Mouse (Mus musculus) kidney, adult 9 months (tissue): Measurements from ENCODE around the gene Gins2.
A peak's percentile ranks its signal among the peaks of the same experiment; 100 is the strongest.

Experiments
- DNase-seq: peaks from one replicate; pipeline ENCODE4 v3.0.0; 2022

Gene Gins2

DNA sequence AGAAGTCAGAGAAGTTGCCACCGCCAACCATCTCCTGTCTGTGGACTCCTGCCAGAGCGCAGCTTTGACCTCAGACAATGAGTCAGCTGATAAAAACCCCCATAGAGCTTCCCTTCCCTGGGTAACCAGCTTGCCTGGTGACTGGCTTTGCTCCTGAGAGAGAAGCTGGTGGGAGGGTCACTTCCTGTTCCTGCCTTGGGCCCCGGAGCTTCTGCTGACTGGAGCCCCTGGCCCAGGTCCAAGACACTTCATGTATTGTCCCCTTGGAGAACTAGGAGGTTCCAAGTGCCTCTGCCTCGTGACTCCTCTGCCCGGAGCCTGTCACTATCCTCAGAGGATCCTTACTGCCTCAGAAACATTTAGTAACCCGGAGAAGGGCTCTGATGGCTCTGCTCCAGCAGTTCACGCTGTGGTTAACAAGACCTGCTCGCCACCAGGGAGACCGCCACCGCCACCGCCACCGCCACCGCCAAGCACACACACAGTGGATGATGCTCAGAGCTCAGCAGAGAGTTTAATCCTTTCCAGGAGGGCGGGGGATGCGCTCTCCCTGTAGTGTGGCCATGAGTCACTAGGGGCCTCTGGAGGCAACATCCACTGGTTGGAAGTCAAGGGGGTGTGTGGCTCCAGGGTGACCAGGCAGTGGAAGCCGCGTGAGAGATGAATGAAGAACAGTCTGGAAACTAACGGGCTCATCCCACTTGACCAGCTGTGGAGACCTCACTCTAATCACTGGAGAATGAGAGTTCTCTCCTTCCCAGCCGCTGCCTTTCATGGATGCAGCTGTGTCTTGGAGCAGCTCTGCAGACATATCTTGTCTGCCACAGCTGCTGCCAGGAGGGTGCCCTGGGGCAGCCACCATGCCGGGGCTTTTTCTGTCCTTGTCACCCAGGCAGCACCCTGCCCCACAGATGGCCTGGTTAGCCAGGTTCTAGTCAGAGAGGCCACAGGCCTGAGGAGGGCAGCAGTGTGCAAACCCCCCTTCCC is 25.0 kb downstream of the Gins2 start:
- DNase-seq: peak; percentile 92

DNA sequence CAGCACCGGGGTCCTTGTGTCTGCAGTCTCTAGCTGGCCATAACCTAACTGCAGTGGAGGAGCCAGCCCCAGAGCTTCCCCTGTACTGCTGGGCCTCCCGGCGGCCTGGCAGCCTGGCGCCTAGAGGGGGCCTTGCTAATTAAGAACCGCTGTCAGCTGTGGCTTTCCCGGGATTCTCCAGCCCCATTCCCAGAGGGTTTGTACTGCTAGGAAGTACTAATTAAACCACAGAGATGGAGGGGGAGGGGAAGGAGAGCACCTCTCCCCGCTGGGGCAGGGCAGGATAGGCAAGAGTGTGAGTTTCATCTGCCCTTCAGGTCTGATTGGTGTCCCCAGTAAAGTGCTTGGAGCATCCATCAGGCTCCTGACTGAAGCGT is 25.8 kb downstream of the Gins2 start:
- DNase-seq: no peak

DNA sequence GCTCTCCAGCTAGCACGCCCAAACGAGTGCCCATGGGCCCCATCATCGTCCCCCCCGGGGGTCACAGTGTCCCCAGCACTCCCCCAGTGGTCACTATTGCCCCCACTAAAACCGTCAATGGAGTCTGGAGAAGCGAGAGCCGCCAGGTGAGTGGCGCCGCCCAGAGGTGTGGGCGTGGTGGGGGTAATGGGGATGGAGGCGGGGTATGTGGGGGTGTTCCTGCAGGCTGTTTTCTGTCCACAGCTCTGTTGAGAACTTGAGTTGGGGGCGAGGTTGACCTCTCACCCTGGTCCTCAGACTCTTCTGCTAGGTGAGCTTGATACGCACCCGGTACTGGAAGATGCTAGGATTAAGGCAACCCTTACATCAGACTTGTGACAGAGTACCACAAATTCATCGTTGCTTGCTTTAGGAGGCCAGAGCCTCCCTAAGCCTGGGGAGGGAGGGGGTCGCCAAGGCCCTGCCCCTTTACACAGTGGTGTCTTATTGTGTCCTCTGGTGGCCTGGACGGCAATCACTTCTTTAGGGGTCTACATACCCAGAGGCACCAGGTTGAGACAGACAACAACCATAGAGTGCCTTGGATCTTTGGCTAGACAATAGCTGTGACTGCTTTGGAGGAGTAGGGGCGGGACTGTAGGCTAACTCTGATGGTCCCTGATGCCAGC is 26.3 kb downstream of the Gins2 start:
- no peak for DNase-seq

DNA sequence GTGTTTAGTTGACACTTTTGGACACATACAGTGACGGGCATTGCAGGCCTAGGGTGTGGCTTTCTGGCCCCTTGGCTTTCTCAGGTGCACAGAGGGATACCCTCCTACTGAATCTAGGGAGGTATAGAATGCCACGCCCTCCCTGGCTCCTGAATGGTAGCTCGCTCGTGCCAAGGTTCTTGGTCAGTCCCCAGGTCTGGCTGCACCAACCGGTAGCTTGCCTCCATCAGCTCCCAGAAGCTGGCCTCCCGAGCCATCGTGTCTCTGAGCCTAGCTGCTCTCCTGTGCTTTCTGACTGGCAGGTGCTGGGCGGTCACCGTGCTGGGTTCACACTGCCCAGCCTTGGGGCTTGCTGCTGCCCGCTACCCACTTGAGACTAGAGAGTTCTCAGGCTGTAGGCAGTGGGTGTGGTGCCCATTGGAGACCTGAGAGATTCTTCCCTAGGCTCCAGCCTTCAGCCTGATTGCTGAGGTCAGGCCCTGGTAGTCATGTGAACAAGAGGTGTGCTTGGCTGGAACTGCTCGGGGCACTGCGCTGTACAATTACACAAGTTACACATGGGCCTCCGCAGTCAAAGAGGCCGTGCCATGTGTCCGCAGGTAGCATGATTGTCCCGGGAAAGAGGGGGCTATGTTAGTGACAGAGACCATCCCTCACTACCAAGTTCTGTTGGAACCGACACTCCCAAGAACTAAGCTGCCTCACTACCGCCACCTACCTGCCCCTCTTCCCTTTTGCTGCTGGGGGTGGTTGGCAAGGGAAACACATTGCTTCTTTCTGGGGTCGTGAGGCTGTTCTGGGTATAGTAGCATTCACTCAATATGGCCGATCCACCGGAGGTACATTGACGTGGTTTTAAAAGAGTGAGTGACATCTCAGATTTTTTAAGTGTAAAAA is 27.3 kb downstream of the Gins2 start:
- no peak for DNase-seq

DNA sequence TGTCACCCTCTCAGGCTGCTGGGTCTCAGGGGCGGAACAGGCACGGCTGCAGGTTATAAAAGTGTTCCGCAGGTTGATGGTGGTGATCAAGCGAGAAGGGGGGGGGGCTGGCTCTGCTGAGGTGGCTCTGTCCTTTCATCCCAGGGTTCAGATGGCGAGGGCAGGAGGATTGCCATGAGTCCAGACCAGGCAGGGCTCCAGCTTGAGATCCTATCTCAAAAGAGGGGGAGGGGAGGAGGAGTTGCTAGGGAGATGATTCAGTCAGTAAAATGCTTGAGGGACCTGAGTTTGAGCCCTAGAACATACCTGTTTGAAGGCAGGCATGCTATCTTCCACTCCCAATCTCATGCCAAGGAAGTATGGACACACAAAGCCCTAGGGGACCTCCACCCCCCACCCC is 28.6 kb downstream of the Gins2 start:
- DNase-seq: no peak

DNA sequence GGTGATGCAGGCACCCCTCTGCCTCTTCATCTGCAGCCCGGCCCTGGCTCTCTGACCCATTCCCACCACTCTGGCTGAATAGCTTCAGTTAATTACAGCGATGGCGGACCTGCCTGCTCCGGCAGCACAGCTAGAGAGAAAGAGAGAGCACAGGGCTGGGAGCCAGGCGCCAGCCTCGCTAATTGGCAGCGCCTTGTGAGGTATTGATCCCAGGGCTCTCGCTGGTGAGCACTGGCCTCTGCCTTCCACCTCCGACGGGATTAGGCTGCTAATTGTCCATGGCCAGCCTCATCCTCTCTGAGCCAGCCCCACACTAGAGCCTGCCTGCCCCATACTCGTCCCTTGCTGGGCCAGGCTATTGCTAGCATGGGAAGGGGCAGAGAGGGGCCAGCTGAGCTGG is 29.4 kb downstream of the Gins2 start:
- no peak for DNase-seq

DNA sequence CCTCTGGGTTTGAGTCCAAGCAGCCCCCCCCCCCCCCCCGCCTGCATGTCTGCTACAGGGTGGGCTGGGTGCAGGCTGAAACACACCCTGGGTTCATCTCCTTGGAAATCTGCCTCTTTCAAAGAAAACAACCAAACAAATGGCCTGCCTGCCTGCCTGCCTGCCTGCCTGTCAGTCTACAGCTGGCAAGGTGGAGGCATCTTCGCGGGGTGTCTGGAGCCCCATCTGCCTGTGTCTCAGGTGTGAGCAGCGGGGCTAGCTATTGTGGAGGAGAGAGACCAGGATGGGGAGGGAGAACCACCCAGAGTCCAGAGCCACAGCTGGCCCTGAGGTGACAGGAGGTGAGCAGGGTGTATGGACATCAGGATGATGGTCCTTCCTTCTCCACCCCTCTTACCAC is 30.9 kb downstream of the Gins2 start:
- no peak for DNase-seq

DNA sequence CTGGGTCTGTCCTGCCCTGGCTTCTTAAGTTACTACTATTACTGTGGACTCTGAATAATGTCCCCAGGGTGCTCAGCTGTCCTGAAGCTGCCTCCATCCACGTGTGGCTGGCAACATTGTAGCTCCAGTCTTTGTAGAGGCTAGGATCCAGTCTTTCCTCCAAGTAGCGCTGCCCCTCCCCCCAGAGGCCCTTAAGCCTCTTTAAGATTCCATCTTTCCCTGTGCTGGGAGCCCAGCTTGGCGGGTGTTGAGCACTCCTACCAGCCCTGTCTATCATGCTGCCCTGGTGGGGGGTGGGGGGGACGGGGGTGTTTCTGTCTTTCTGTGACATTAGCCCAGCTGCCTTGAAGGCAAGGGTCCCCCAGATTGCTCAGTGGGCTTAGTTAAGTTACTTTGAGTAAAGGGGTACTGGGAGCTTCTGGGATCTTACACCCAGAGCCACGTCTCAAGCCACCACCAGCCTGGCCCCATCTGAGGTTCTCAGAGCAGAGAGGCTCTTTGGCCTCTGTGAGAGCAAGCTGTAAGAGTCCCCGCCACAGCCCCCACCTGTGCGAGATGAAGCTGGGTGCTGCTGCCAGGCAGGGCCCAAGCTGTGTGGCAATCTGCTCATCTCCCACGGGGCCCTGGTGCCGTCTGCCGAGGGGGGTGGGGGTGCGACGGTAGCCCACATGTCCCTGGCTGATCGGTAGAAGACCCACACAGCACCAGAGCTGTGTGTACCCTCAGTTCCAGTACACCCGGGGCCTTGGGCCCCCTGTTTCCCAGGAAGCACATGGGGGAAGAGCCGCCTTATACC is 31.7 kb downstream of the Gins2 start:
- no peak for DNase-seq

DNA sequence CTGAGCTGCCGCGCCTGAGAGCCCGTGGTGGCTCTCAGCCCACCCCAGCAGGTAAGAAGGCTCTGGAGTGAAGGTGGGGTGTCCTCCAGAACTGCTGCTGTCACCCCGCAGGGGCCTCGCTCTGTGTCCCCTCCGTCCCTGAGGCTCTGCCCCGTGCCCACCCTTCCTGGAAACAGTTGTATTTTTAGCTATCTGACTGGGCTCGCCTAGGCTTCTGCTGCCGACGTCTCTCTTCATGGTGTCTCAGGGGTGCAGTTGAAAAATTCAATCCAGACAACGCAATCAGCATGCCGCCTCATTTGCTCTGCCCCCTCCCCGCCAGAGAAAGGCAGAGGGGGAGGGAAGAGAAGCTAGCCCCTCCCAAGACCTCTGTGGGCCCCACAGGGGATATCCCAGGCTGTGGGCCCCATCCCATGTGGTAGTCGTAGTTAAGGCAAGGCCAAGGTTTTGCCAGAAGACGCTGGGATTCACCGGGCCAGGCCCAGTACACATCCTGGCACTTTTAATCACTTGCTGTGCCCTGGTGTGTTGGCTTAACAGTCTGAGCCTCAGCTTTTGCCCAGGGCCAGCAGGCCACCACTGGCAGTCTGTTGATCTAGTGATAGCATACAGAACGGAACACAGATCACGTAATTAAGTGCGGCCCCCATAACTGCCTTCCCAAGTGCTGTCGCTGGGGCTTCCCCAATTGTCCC is 32.8 kb downstream of the Gins2 start:
- no peak for DNase-seq

DNA sequence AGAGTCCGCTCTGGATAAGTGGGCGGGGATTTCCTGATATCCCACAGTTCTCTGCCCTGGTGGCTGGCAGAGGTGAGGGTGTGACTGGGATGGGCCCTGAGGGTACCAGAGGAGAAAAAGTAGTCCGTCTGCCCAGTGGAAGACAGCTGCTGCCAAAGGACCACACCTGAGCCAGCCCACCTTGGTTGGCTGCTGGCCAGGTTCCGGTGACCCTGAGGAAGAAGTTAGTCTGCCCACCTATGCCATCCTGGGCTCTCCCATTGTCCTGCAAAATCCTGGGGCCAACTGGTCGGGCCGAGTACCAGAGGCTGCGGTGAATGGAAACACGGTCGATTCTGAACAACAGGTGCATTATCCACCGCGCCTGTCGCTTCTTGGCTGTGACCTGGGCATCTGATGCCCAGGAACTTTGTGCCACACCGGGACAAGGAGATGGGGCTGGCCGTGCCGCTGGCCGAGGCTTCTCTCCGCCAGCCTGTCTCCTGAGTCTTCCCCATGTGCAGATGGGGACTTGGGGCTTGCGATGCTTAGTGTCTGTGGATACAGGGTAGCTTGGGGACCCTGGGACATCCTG is 34.6 kb downstream of the Gins2 start:
- DNase-seq: no peak

DNA sequence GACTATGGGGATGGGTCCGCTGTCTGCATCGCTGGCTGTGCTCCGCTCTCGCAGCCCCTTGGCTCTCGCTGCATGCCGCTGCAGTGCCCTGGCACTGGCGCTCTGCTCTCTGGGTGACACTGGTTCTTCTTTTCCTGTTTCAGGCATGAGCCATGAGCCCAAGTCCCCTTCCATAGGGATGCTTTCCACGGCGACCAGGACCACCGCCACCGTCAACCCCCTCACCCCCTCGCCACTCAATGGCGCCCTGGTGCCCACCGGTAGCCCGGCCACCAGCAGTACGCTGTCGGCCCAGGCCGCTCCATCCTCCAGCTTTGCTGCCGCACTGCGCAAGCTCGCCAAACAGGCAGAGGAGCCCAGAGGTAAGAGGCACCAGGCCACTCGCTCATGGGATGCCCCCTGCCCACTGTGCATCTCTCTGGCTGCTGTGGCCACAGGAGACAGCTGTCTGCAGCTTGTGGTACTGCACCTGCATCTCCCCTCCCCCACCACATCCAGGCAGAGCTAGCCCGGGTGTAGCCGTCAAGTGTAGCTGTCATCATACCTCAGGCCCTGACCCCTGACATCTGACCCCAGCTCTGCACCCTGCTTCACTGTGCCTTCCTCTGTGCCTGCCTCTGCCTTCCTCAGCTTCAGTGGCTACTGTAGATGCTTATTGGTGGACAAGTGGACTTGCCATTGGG is 35.5 kb downstream of the Gins2 start:
- DNase-seq: no peak

DNA sequence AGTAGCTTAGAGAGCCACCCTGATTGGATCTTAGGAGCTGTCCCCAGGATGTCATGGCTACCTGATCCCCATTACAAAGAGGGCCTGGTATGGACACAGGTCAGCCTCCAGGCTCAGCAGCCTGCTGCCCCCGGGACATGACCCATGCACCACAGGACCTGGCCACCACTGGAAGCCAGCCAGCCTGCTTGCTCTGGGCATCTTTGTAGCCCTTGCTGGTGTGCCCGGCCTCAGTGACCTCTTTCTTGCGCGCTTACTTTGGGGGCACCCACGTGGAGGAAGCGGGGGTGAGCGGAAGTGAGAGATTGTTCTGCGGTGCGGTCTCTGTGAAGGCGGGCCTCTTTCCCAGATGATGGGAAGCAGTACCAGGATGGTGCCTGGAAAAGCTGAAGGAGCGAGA is 36.6 kb downstream of the Gins2 start:
- no peak for DNase-seq

DNA sequence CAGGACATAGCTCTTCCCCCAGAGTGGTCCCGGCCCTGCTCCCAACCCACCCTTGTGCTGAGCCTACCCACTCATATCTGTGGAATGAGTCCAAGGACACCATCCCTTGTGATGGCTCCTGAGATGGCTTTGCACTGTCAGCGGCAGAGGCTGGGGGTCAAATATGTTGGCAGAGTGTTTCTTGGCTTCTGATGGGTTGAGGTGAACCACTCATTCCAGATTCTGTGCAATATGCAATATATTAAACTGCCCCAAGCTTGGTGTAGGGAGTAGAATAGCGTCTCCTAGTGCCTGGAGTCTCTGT is 37.5 kb downstream of the Gins2 start:
- DNase-seq: no peak

DNA sequence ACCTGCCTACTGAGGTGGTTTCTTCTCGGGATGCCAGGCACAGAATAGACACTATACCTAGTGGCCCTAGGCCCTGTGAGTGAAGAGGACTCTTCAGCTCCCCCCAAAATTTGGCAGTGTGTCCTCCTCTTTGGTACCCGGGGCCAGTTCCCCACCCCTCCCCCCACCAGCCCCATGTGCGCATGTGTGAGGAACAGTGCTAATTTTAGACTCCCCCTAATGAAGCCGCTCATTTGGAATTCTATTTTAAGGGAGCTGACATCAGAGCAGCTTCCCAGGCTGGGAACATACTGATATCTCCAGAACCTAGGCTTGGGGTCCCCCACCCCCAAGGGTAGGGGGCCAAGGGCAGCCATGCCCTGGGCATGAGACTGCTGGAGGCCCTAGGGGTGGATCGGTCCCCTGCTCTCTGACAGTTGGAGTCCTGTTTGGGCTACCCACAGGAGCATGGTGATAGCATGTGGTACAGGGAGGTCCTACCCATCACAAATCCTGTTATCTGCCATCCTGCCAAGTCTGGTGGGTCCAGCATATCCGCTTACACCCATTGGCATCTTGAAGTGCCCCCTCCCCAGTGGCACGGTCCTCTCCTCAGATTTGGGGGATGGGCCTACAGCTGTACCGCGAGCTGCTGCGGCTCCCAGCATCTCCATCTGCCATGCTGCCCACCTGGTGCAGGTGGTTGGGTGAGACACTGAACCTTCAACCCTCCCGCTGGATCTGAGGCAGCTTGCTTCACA is 38.0 kb downstream of the Gins2 start:
- no peak for DNase-seq

DNA sequence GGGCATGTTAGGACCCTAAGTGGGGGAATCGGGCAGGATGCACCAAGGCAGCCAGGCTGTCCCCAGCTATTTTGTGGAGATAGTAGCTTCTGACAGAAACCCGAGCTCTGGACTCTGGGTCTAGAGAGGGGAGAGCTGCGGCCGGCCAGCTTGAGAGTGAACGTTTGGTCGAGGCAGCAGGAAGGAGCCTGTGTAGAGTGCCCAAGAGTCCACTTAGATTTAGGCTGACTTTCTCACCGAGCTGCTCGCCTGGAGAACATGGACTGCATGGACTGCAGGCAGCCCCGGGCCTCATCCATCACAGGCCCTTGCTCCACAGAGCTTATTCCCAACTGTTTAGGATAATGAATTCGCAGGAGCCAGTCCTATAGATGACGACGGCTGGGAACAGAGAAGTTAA is 38.7 kb downstream of the Gins2 start:
- DNase-seq: no peak

DNA sequence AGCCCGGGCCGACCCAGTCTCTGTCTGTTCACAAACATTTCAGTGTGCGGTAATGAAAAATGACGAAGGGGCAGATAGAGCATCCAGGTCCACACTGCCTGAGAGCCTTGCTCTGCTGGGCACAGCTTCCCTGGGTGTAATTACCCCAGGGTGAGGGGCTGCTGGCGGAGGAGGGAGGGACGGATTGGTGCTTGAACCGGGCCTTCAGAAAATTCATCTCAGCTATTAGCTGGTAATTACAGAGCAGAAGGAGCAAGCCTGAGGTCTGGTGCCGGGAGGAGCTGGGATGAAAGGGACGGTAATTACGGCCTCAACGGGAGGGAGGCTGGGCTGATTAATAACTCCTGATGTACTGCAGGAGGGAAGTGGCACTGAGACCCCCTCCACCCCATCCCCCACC is 39.2 kb downstream of the Gins2 start:
- no peak for DNase-seq

DNA sequence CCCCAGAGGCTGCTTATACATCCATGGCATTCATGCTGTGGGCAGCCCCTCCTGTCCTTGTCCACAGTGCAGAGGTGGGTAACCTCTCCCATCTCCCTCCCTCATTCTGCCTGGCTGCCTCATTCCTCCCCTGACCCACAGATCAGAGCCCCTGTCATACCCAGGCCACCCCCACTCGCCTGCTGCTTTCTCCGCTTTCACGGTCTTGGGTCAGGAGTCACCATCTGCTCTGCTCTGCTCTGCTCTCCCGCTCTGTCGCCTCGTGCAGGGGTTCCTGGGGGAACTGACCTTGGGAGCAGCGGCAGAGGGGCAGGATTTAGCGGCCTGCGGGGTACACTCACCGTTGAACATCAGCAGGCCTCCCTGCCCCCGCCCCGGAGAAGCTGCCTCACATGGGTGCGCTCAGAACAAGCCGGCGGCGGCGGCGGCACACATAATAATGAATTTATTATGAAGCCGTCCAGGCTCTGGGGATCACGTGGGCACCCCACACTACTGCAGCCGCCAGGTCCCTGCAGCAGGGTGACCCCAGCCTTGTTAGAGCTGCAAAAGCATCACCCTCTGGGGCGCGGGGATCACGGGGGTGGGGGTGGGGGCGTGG is 39.7 kb downstream of the Gins2 start:
- no peak for DNase-seq

DNA sequence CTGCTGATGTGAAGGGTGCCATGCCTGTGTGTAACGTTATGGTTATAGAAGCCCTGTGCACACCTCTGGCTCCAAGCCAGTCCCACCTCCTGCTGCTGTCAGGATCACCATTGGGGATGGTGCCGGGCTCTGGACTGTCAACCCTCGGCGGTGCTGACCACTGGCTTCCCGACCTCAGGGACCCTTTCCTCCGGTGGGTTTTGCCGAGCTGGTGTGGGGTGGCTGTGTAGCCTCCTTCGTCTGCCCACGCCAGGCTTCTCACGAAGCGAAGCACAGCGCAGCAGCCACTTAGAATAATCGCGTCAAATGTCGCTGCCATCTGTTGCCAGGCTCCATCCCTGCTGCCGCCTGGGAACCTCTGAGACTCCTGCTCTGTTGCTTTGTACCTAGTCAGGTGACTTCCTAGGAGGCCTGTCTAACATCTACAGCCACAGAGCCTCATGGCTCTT is 40.8 kb downstream of the Gins2 start:
- no peak for DNase-seq

DNA sequence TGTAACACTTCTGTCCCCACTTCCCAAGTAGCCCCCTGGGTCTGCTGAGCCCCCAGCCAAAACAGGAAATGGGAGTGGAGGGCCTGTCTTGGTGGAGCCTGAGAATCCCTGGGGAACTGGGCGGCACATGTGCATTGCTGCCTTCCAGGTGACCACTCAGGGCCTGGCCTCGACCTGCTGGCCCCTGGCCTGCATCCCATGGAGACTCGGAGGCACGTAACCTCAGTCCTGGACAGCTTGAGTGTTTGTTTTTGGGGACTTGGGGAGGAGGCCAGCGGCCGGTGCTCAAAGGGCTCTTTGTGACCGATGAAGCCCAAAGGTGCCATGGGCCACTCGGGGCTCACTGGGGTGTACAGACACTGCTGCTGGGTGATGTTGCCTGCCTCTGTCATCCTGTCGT is 41.5 kb downstream of the Gins2 start:
- DNase-seq: no peak

DNA sequence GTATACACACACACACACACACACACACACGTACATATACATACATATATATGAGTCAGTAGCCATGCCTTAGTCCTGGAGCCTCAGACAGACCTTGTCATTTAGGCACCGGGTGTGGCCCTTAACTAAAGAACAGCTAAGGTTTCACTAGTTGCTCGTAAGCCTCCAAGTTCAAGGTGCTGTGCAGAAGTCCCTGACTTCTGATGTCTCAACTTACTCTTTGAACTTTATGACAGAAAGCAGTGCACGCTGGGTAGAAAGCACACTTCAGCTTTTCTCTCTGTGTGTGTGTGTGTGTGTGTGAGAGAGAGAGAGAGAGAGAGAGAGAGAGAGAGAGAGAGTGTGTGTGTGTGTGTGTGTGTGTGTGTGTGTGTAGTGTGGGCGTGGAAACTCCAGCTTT is 44.9 kb downstream of the Gins2 start:
- DNase-seq: peak; percentile 72
